Mouse (Mus musculus) kidney, postnatal 4 days (tissue): ENCODE results near the gene Cacna1f.

ENCODE experiments used
- DNase-seq, 2 experiments: peaks; one replicate each; pipeline ENCODE4 v3.0.0; 2021; ENCODE audit warnings: mixed read lengths in 2 of 2

Gene Cacna1f

GRCm38 (mm10) chrX:7635101-7635500, 28.2 kb downstream of the Cacna1f start:
- DNase-seq: no peak

DNA sequence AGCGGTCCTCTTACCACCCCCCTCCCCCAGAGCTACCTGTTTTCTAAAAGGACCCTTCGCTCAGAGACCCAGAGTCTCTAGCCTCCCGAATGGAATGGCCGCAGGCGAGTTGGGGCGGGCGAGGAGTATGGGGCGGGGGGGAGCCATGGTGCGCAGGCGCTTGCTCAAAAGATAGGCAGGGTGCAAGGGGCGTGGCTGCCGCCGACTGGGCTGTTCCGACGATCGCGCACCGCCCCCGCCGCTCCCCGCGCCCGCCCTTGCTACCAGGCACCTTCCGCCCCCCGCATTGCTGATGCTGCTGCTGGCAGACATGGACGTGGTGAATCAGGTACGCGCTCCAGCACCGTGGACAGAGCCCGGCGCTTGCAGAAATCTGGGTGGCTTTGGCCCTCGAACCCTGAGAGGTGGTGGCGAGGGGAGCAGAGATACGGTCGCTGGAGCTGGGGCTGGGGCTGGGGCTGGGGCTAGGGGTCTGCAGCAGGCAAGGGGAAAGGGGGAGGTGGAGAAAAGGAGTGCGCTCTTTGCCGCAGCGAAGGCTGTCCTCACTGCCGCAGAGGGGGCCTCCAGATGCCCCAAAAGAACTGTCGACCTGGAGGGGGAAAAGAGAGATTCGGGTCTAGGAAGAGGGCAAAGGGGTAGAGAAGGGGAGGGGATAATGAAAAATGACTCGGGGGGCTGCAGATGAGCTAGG, 31.7 kb downstream of the Cacna1f start, which contains the start of gene Syp:
Gene Syp, plus strand, starts transcription at position 71 of the 691 bp plus-strand sequence.
- peak; percentile 86 to 89 for DNase-seq

DNA sequence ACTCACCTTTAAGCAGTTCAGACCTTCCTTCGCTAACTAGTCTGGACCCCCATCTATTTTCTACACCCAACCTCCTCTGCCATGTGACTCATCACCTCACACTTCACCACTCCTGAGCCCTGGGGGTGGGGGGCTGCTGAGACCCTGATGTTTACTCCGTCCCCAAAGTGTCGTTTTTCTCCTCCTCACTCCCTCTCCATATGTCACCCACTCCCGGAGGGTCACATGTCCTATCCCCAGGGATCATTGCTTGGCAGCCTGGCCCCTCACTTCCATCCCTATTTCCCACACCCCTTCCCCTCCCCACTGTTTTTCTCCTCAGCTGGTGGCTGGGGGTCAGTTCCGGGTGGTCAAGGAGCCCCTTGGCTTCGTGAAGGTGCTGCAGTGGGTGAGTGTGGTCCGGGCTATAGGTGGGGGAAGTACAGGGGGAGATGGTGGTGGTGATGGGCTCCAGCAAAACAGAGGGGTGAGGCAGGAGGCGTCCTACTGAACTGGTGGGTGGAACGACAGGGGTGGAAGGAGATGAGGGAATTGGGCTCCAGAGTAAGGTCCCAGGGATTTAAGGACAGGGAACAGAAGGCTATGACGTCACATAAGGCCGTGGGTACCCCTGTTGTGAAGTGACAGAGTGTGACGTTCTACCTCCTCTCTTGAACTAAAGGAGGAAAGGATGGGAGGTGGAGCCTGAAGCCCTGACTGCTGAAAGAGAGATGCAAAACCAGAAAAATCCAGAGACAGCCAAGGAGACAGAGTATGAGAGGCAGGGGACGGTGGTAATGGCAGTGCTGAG, 32.8 kb downstream of the Cacna1f start:
- DNase-seq: no peak

- no peak for DNase-seq
Observed at GRCm38 (mm10) chrX:7640785-7641184, 33.9 kb downstream of the Cacna1f start.

- DNase-seq: peak; percentile 85 to 86
Observed at GRCm38 (mm10) chrX:7645349-7645748, 38.5 kb downstream of the Cacna1f start.

GRCm38 (mm10) chrX:7648671-7649304, 41.9 kb downstream of the Cacna1f start:
- peak; percentile 83 to 89 for DNase-seq

DNA sequence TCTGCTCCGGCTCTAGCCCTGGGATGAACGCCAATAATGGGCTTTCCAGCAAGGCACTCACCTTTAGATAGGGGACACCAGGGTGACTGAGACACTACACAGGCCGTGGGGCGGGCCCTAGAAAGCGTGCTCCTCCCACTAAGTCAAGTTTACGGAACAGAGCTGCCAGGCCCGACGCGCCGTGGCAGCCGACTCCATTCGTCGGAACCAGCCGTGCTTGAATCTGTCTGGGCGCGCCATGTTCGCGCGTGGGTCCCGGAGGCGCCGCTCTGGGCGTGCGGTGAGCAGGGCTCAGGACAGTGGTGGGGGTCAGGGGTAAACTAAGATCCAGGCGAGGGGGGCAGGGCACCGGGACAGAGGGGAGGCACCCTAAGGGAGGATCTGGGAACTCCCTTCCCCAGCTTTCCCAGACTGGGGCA, 50.3 kb downstream of the Cacna1f start, which contains the start of gene Prickle3:
Gene Prickle3, plus strand, starts transcription at position 40 of the 419 bp plus-strand sequence.
- DNase-seq: peak; percentile 65 to 76

DNA sequence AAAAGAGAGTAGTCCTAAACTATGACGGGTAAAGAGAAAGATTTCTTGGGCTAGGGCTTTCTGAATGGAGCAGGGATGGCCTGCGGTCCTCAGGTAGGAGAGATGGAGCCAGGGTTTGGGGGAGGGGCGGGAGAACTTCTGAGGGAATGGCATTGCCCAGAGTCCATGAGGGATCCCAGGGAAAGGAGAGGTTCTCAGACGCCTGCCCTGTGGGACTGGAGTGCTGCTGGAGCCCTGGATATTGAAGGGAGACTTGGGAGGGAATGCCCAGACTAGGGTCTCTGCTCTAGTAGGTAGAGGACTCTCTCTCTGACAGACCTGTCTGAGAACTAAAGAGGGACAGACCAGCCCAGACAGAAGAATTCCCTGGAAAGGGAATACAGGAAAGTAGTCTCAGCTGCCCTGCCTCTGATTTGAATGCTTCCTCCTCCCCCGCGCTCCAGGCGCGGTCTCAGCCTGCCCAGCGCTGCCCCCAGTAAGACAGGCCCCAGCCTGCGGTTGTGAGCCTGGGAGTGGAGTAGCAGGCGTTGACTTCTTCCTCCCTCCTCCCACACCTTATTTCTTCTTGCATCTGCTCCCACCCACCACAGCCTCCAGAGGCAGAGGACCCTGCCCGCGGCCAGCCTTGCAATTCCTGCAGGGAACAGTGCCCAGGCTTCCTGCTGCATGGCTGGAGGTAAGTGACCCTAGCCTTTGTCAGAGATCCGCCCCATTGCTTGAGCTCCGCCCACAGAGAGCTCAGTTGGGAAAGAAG, 51.3 kb downstream of the Cacna1f start:
- DNase-seq: peak; percentile 73 to 77

DNA sequence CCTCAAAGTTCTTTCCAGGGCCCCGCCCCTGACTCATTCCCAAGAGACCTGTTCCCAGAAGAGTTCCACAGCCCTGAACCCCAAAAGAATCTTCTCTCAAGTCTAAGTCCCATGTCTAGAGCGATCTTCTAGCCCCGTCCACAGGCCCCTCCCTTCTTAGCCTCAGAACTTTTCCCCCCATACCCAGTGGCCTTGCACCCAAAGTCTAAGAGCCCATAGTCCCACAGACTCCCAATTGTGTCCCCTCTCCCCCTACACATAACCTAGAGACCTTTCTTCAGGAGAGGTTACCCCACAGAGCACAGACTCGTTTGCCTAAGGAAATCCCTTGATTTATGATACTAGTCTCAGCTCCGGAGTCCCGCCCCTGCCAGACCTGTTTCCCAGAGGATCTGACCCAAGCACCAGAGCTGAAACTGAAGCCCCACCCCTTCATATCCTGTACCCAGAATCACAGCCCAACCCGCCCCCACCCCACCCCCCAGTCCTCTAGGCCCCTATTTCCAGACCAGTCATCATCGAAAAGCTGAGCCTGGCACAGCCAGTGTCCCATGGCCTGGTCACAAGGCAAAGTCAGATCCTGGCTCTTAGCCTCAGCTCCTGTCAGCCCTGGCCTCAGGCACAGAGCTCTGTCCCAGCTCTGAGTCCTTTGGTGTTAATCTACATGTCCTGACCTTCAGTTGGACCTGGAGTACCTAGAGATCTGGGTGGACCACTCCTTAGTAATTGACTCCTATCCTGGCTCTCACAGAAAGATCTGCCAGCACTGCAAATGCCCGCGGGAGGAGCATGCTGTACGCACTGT, 52.1 kb downstream of the Cacna1f start:
- peak; percentile 39 to 44 for DNase-seq

- no peak for DNase-seq
Observed at GRCm38 (mm10) chrX:7661086-7661485, 54.2 kb downstream of the Cacna1f start.

GRCm38 (mm10) chrX:7662936-7663335, 56.1 kb downstream of the Cacna1f start:
- DNase-seq: no peak

- no peak for DNase-seq
Observed at GRCm38 (mm10) chrX:7664791-7665190, 57.9 kb downstream of the Cacna1f start.

DNA sequence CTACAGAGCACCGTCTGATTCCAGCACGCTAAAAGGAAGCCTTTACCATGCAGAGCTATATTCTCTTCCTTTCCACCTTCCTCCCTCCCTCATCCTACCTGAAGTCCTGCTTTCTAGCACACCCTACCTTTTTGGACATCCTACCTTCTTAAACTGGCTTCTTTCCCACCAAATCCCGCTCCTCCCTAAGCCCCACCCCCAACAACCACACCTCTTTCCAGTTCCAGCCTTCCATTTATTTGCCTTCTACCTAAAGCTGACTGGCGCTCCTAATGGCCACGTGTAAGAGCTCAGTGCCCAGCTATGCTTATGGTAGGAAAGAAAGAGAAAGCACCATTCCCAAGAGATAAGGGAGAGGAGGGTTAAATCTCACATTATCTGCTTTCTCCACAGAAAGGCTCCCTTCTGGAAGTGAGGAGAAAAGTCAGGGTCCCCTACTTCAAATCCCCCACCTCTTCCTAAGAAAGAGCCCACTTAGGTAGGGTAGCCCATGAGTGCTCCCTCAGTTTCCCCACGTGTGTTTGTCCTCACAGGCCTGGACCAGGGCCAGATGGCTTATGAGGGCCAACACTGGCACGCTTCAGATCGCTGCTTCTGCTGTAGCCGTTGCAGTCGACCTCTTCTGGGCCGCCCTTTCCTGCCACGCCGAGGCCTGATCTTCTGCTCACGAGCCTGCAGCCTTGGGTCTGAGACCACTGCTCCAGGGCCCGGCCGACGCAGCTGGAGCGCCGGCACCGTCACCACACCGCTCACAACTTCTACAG, 59.0 kb downstream of the Cacna1f start:
- DNase-seq: no peak

DNA sequence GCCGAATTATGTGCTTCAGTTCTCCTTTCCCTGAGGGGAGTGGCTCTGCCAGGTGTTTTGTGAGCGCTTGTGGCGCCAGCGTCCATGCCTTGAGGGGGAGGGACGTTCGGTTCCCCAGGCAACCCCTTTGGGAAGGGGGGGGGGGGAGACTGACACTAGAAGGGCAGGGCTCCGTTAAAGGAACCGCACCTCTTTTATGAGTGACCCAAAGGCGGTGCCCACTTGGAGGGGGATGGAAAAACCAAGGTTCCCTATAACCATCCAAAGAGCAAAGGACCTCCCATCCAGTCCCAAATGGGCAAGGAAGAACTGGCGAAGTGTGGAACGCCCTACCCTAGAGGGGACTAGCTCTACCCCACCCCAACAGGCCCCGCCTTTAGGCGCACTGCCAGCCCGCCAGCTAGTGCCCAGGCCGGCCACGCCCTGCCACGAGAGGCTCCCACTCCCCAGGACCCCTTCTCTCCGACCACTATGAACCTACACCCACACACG, 63.6 kb downstream of the Cacna1f start:
- peak; percentile 75 to 83 for DNase-seq

- DNase-seq: peak; percentile 56 to 70
Observed at GRCm38 (mm10) chrX:7670921-7671623, 64.2 kb downstream of the Cacna1f start, which contains the start of gene Plp2. Gene Plp2 (minus strand): TSS chrX:7671390.

DNA sequence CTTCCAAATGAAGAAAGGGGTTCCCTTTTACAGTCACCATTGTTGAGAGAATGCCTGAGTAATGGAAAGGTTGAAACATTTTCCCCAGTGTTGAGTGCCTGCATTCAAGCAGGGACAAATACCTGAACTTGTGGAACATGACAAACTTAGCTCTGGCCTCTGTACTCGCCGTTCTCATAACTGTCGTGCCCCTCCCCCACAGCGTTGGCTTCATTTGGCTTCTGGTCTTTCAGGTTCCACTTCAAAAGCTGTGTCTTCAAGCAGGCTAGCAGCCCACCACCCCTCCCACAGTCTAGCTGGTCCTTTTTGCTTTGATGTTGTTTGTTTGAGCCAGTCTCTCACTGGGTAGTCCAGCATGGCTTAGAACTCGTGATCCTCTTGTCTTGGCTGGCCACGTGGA, 65.9 kb downstream of the Cacna1f start:
- DNase-seq: peak; percentile 28 to 55

DNA sequence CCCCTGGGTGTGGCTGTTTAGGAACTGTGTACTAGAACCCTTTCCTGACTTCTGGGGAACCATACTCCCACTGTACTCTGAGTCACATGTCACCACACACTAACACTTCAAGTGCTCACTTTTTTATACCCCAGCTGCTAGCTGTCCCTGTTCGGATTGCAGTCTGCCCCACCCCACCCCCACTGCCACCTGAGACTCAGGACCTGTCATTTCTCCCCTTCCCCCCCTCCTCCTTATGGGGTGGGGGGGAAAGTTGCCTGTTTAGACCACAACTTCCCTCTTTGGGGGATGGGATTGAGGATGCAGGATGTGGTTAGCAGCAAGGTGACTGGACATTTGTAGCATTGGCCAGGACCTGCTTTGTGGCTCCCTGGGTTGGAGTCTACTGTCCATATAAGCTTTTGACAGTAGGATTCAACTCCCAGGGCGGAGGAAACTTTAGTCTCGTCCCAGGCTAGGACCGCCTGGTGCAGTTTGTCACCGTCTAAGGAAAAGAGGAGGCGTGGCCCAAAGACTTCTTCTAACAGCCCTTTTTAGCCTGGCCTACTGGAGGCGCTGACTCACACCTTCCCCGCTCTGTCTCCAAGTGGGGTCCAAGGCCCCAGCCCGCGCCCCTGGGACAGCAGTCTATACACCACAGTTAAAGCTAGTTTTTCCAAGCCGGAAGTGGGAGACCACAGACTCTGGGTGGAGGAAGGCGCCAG, 66.8 kb downstream of the Cacna1f start:
- DNase-seq: peak; percentile 54 to 70

DNA sequence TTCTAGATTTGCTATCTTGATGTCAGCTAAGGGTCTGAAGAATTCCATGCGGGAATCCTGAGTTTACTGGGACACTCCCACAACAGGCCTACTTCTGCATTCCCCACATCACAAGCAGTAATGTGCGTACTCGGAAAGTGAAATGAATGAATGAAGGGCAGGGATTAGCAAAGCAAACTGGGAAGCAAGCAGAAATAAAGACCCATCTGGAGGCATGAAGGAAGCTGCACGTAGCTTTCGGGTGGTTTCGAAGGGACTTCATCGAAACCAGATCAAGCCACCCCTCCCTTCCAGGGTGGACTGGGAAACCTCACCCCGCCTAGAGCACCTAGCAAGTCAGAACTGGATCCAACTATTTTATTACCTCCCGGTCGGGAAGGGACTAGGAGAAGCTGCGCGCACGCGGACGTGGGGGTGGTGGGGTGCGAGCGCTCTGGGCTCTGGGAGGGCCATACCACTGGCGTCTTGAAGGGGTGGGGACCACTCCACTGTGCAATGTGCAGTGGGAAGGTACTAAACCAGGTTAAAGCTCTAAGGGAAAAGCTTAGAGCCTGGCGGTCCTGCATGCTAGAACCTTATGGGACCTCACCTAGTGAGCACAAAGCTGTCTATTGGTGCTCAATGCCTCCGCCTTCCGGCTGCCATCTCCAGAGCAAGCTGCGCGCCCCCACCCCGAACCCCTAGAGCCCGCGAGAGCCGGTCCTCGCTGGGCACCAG, 67.6 kb downstream of the Cacna1f start:
- peak; percentile 53 to 74 for DNase-seq

DNA sequence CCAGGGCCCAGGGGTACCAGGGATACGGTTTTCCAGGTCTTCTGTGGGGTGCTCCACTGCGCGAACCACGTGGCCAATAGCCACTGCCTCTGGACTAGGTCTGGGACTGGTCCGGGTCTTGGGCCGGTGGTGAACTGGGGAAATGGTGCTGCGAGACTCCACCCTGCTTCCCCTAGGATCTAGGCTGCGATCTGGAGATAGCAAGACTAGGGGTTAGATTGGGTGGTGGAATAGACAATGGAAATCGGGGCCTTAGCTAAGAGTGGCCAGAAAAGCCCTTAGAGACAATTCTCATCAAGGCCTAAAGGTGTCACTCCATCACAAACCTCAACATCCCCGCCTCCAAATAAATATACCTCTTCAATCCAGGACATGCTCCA, 68.1 kb downstream of the Cacna1f start:
- no peak for DNase-seq
